Mouse (Mus musculus): ENCODE measurements around the gene Pelo. TPM values are rescaled to one million over a fixed set of nuclear protein-coding genes. Genes with fewer than 3 reads are reported as not detected.
A peak's percentile ranks its signal among the peaks of the same experiment; 100 is the strongest.

Pelo gene
- polyA plus RNA-seq, 1 experiment from 2014 or later, result 5.3 TPM

DNA sequence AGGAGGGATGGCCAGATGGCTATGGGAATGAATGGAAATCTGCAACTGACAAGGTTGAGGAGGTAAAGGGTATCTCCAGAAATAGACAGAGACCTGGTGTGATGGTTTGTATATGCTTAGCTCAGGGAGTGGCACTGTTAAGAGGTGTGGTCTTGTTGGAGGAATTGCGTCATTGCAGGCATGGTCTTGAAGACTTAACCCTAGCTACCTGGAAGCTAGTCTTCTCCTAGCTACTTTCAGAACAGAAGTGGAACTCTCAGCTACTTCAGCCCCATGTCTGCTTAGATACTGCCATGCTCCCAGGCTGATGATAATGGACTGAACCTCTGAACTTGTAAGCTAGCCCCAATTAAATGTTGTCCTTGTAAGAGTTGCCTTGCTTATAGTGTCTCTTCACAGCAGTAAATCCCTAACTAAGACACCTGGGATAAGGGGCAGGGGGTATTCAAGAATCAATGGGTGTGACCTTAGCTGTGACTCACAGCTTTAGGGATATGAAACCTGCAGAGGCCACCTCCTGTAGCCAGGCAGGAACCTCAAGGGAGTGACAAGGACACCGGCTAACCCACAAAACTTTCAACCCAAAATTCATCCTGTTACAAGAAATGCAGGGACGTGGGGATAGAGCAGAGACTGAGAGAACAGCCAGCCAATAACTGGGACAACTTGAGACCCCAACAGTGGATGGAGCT is 27.1 kb upstream of the Pelo start:
- no peaks in the 10 kb centered on the region for H3K36me3 ChIP-seq
- H3K27me3 ChIP-seq, result no peaks in the 10 kb centered on the region
- H3K4me3 ChIP-seq, result no peak overlapping the region
- H3K9ac ChIP-seq, result no peak overlapping the region
- H3K4me1 ChIP-seq, result no peaks in the 10 kb centered on the region
- H3K27ac ChIP-seq, result no peak overlapping the region
- no peak for ATAC-seq (ENCODE audit: insufficient number of reproducible peaks, low FRiP score, low TSS enrichment, low read depth)
- WGBS, result 79% methylated on average over 3 of the region's 3 CpGs
- H3K4me2 ChIP-seq, result no peak overlapping the region
- no peaks in the 10 kb centered on the region for H3K9me3 ChIP-seq

- Histone ChIP-seq H3K36me3 (no peaks in the 10 kb centered on the region), H3K27ac (no peak overlapping the region), H3K4me3 (no peak overlapping the region), H3K4me2 (no peak overlapping the region), H3K9me3 (no peaks in the 10 kb centered on the region), H3K27me3 (no peaks in the 10 kb centered on the region), H3K4me1 (no peaks in the 10 kb centered on the region), H3K9ac (no peak overlapping the region)
- 75% methylated on average over 4 of the region's 4 CpGs for WGBS
- ATAC-seq (ENCODE audit: insufficient number of reproducible peaks, low FRiP score, low TSS enrichment, low read depth), result no peak
Observed at GRCm38 (mm10) chr13:115109628-115110027, 19.6 kb upstream of the Pelo start.

- ATAC-seq (ENCODE audit: insufficient number of reproducible peaks, low FRiP score, low TSS enrichment, low read depth), result no peak
- 86% methylated on average over 8 of the region's 8 CpGs for WGBS
Observed at GRCm38 (mm10) chr13:115107436-115107835, 17.4 kb upstream of the Pelo start.

DNA sequence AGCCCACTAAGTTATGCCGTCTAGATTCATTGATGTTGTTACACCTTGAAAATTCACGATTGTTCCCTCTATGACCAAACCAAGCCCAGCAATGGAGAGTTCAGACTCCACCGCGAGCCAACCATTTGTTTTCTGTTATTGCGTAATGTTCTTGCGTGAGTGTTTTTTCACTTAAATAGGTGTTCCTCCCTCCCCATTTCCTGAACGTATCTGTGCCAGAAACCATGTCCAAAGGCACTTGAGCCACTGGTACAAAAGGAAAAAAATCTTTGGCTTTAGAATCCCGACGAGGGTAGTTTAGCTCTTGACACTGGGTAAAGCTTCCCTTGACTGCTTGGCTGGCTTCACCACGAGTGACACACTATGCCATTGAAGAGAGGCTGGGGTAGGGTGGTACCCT is 16.2 kb upstream of the Pelo start:
- no peak overlapping the region for H3K9ac ChIP-seq
- H3K4me3 ChIP-seq, result no peak overlapping the region
- no peak overlapping the region for H3K27ac ChIP-seq
- H3K36me3 ChIP-seq, result no peaks in the 10 kb centered on the region
- no peaks in the 10 kb centered on the region for H3K9me3 ChIP-seq
- peaks cover 6% of the 10 kb centered on the region; the same call in 1 of the 2 replicates for H3K4me1 ChIP-seq
- H3K27me3 ChIP-seq, result no peaks in the 10 kb centered on the region
- 65% methylated on average over 10 of the region's 10 CpGs for WGBS
- ATAC-seq (ENCODE audit: insufficient number of reproducible peaks, low FRiP score, low TSS enrichment, low read depth), result no peak
- H3K4me2 ChIP-seq, result no peak overlapping the region

More at GRCm38 (mm10) chr13:115107436-115107835, 17.4 kb upstream of the Pelo start:
- H3K4me2 ChIP-seq, result no peak overlapping the region
- no peaks in the 10 kb centered on the region for H3K27me3 ChIP-seq
- no peak overlapping the region for H3K4me3 ChIP-seq
- H3K36me3 ChIP-seq, result no peaks in the 10 kb centered on the region
- no peak overlapping the region for H3K9ac ChIP-seq
- H3K9me3 ChIP-seq, result no peaks in the 10 kb centered on the region
- no peak overlapping the region for H3K27ac ChIP-seq
- no peaks in the 10 kb centered on the region for H3K4me1 ChIP-seq

DNA sequence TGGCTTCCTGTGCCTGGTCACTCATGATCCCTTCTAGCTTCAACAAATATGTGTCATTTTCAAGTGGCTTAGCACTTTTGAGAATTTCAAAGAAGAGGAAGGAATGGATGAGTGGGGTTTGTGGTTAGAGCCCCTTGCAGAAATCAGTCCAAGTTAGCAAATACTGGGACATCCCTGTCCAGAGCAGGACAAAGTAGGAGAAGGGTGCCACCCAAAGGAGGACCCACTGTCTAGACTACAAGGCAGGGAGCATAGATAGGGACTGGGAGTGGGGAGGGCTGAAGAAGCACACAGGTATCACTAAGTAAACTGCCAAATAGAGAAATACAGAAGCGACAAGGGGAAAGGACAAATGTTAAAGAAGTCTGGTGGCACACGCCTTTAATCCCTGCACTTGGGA is 12.8 kb upstream of the Pelo start:
- Histone ChIP-seq H3K4me2 (no peak overlapping the region), H3K27ac (no peak overlapping the region), H3K9ac (no peak overlapping the region), H3K9me3 (no peaks in the 10 kb centered on the region), H3K4me1 (peaks cover 10% of the 10 kb centered on the region; the same call in 1 of the 2 replicates), H3K27me3 (no peaks in the 10 kb centered on the region), H3K4me3 (no peak overlapping the region), H3K36me3 (no peaks in the 10 kb centered on the region)
- ATAC-seq (ENCODE audit: insufficient number of reproducible peaks, low FRiP score, low TSS enrichment, low read depth), result no peak
- 83% methylated on average over 2 of the region's 2 CpGs for WGBS

DNA sequence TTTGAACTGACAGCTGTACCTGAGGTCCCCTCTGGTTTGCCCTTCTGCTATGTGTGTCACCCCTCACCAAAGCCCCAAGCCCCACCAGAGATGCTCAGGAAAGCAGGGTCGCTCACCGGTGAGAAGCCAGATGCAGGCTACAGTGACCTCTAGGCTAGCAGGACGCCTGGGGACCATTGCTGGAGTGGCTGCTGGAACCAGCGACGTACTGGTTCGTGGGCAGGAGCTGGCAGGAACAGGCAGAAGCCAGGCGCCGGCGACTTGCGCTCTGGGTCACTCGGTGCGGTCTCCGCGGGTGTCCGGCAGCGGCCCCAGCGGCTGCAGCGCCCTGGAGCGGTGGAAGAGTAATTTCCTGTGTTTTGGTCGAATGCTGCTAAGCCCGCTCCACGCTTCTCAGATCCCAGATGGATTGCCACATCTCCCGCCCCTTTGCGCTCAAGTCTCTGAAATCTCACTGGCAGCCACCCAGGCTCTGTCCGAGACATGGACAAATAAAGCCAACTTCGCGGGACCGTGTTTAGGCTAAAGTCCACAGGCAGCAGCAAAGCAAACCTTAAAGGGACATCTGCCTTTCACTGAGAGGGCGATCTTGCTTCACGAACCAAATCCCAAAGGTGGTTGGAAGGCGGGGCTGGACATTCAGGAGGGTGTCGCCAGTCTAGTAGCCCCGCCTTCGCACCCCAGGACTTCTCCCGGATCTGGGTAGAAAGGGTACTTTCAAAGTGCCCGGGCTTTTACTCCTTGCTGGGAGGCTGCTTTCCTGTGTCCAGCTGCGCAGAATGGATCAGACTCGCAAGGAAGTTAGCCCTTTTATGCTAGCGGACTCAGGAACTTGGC is 11.6 kb upstream of the Pelo start, which contains the start of the genes Gm49395 and Itga1:
Gene Gm49395, minus strand, starts transcription at position 567 of the 837 bp plus-strand sequence.
Gene Itga1, minus strand, starts transcription at position 610 of the 837 bp plus-strand sequence.
- Histone ChIP-seq H3K9ac (peak within 1 kb of the TSS; percentile 49), H3K4me1 (peaks cover 10% of the 10 kb centered on the region; the same call in 1 of the 2 replicates), H3K36me3 (no peaks in the 10 kb centered on the region), H3K4me3 (peak within 1 kb of the TSS; percentile 58), H3K27ac (peak within 1 kb of the TSS; percentile 80), H3K4me2 (peak within 1 kb of the TSS; percentile 91), H3K27me3 (no peaks in the 10 kb centered on the region), H3K9me3 (no peaks in the 10 kb centered on the region)
- peak; percentile 69 for ATAC-seq (ENCODE audit: insufficient number of reproducible peaks, low FRiP score, low TSS enrichment, low read depth)
- under 1% methylated on average over 39 of the region's 39 CpGs for WGBS

- no peak for ATAC-seq (ENCODE audit: insufficient number of reproducible peaks, low FRiP score, low TSS enrichment, low read depth)
- no peaks in the 10 kb centered on the region for H3K36me3 ChIP-seq
- 0 out of 2 replicates have a peak overlapping the region, but pooled peaks have one; percentile 49 for H3K9ac ChIP-seq
- H3K4me1 ChIP-seq, result peaks cover 10% of the 10 kb centered on the region; the same call in 1 of the 2 replicates
- peak overlapping the region; percentile 58 for H3K4me3 ChIP-seq
- H3K4me2 ChIP-seq, result peak overlapping the region; percentile 91
- H3K9me3 ChIP-seq, result no peaks in the 10 kb centered on the region
- 31% methylated on average over 11 of the region's 11 CpGs for WGBS
- H3K27ac ChIP-seq, result no peak overlapping the region
- H3K27me3 ChIP-seq, result no peaks in the 10 kb centered on the region
Observed at GRCm38 (mm10) chr13:115100381-115101177, 10.6 kb upstream of the Pelo start.

GRCm38 (mm10) chr13:115099381-115099780 is 9.4 kb upstream of the Pelo start:
- ATAC-seq (ENCODE audit: insufficient number of reproducible peaks, low FRiP score, low TSS enrichment, low read depth), result no peak
- Histone ChIP-seq H3K27ac (no peak overlapping the region), H3K27me3 (no peaks in the 10 kb centered on the region), H3K4me3 (no peak overlapping the region), H3K36me3 (no peaks in the 10 kb centered on the region), H3K9ac (no peak overlapping the region), H3K4me1 (peaks cover 10% of the 10 kb centered on the region; the same call in 1 of the 2 replicates), H3K9me3 (no peaks in the 10 kb centered on the region), H3K4me2 (no peak overlapping the region)
- 84% methylated on average over 9 of the region's 9 CpGs for WGBS

GRCm38 (mm10) chr13:115098227-115098626 is 8.2 kb upstream of the Pelo start:
- Histone ChIP-seq H3K9ac (no peak overlapping the region), H3K27me3 (no peaks in the 10 kb centered on the region), H3K27ac (no peak overlapping the region), H3K4me2 (no peak overlapping the region), H3K4me3 (no peak overlapping the region), H3K9me3 (no peaks in the 10 kb centered on the region), H3K36me3 (no peaks in the 10 kb centered on the region), H3K4me1 (peaks cover 10% of the 10 kb centered on the region; the same call in 1 of the 2 replicates)
- ATAC-seq (ENCODE audit: insufficient number of reproducible peaks, low FRiP score, low TSS enrichment, low read depth), result no peak
- WGBS, result 58% methylated on average over 3 of the region's 3 CpGs

- Histone ChIP-seq H3K9ac (no peak overlapping the region), H3K27me3 (no peaks in the 10 kb centered on the region), H3K9me3 (no peaks in the 10 kb centered on the region), H3K36me3 (no peaks in the 10 kb centered on the region), H3K4me1 (peaks cover 9% of the 10 kb centered on the region; the same call in 1 of the 2 replicates), H3K4me3 (no peak overlapping the region), H3K27ac (no peak overlapping the region), H3K4me2 (no peak overlapping the region)
- ATAC-seq (ENCODE audit: insufficient number of reproducible peaks, low FRiP score, low TSS enrichment, low read depth), result no peak
- WGBS, result 80% methylated on average over 5 of the region's 5 CpGs
Observed at GRCm38 (mm10) chr13:115096965-115097364, 7.0 kb upstream of the Pelo start.

GRCm38 (mm10) chr13:115096216-115096615 is 6.2 kb upstream of the Pelo start:
- H3K27ac ChIP-seq, result no peak overlapping the region
- H3K27me3 ChIP-seq, result no peaks in the 10 kb centered on the region
- H3K4me1 ChIP-seq, result peaks cover 4% of the 10 kb centered on the region; the same call in 1 of the 2 replicates
- H3K4me3 ChIP-seq, result no peak overlapping the region
- no peaks in the 10 kb centered on the region for H3K9me3 ChIP-seq
- ATAC-seq (ENCODE audit: insufficient number of reproducible peaks, low FRiP score, low TSS enrichment, low read depth), result no peak
- H3K36me3 ChIP-seq, result no peaks in the 10 kb centered on the region
- no peak overlapping the region for H3K4me2 ChIP-seq
- H3K9ac ChIP-seq, result no peak overlapping the region
- WGBS, result 43% methylated on average over 2 of the region's 2 CpGs

All from limb, embryonic 15.5 days (tissue).